Mouse (Mus musculus) gastrocnemius, adult 18-20 months (tissue): ENCODE data around the gene Ncoa3. TPM values are rescaled to one million over a fixed set of nuclear protein-coding genes. Genes with fewer than 3 reads are reported as not detected.

Source experiments
- DNase-seq: peaks from one replicate; pipeline ENCODE4 v3.0.0; 2021; ENCODE audit warnings: low spot score
- total RNA-seq, 2 experiments: library from RNA; stranded (reverse); gene quantifications; 2 replicates each; pipeline ENCODE4 v1.2.3; 2021

The Ncoa3 gene
- total RNA-seq, 2 experiments from 2014 or later: 14.6 to 20.4 TPM

GRCm38 (mm10) chr2:166074322-166074721, 81.9 kb downstream of the Ncoa3 start:
- no peak for DNase-seq

DNA sequence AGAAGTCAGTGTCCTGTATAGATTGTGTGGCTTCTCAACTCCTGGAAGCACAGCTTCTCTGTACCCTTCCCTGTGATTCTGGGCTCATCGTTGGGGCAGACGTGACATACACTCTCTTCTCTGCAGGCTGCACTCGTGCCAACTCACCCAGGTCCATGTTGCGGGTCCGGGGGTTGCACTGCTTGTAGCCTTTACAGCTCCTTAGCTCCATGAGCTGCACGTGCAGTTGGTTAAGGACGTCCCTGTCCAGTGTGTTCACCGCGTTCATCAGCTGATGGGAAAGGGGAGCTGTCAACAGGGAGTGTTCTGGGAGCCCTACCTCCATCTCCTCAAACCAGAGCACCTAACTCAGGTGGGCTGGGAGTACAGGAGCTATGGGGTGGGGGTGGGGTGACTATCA, 84.9 kb downstream of the Ncoa3 start:
- DNase-seq: no peak

- DNase-seq: no peak
These were observed 86.8 kb downstream of the Ncoa3 start for GRCm38 (mm10) chr2:166079231-166079630.

DNA sequence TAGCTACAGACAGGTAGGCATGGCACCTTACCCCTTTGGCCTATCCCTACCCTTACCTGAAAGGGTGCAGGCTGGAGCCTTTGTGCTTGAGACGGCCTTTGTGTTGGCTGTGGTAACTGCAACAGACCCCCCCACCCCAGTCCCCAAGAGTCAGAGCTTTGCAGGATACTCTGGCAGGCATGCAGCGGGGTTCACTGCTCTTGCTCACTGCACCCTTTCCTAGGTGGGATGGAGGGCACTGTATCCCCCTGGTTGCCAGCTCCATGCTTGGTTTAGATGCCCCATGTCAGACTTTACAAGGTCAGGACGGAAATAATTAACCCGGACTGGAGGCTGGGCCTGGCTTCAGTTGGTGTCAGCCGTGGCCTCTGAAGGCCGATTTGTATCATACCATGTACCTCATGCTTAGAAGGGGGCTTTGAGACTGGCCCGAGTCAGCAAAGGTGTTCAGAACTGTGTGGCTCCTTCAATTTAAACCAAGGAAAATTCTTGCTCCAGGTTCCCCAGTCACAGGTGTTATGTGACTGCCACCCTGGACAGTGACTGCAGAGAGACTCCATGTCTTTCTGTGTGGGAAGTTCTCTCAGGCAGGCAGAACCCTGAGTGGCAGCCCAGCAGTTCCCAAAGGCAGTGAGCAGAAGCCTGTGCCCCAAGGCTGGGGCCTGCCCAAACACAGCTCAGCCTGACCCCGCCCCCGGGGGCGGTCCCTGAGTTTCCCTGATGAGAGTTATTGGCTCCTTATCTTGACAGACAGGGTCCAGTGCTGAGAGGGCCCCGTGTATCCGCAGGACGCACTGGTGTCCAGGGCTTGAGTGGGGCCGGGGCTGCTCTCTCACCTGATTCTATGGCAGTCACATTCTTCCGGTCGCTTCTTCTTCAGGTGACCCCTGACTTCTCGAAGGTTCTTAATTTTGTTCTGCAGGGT, 87.8 kb downstream of the Ncoa3 start:
- peak; percentile 29 for DNase-seq

DNA sequence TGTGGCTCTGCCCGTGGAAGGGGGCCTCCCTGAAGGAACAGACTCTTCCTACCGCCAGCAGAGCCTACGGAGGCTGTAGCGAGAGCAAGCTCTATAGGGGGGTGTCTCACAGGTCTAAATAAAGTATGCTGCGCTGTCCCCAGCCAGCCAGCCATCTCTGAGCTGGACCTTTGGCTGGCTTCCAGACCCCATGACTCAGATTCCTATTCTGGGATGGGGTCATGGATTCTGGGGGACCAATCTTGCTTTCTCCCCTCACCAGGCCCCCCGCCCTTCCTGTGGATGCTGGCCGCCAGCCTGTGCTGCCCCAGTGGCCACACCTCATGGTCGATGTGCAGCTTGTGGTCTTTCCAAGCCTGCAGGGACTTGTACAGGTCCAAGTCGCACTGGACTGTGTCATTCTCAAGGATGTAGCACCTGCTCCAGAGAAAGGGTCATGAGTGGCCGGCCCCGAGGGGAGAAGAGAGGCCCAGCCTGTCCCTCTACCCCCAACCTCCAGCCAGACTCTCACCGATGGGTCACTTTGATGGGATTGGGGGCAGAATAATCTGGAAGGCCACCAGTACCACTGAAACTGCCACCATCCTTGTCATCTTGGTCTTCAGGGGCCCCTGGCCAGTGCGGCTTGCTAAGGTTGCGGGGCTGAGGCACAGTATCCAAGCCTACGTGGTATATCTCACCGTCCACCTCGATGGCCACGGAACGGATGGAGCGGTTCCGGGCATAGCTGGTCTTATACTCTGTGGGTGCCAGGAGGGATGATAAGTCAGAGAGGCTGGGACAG, 88.7 kb downstream of the Ncoa3 start:
- DNase-seq: peak; percentile 71

- peak; percentile 76 for DNase-seq
These were observed 89.8 kb downstream of the Ncoa3 start for GRCm38 (mm10) chr2:166082193-166082592.

GRCm38 (mm10) chr2:166082661-166083060, 90.2 kb downstream of the Ncoa3 start:
- DNase-seq: no peak

DNA sequence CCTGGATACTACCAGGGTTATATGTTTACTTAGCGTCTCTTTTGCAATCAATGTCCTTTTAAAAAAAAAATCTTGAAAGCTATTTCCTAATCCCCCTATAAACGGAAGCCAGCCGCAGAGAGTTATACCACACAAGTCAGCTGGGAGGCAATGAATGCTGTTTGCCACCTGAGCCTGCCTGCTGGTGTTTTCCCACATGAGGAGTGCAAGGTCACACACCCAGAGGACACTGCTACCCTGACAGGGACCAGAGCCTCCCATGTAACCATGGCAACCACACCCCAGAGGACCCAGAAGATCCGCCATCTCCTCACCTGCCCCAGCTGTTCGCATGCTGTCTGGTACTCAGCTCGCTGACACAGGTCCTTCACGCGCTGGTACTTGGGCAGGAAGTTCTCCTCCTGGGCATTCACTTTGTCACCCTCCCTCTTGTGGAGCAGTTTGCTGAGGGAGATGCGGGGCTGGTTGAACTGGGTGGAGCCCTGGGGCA, 91.2 kb downstream of the Ncoa3 start:
- DNase-seq: no peak

- no peak for DNase-seq
These were observed 91.7 kb downstream of the Ncoa3 start for GRCm38 (mm10) chr2:166084111-166084510.

DNA sequence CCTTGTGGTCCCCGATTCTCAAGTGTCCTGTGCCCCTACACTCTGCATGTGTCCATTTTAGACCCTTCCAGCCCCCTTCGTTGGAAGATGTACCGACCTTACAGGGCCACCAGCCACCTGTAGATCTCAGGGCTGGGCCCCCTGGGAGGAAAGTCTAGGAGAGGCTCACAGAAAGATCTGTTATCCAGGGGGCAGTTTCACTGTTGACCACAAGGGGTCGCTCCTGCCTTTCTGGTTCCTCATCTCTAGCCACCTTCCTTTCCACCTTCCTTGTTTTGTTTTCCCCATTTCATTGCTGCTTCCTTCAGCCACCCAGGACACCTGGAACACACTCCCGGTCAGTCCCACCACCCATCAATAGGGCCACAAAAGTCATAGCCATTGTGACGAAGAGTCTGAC, 92.5 kb downstream of the Ncoa3 start:
- DNase-seq: peak; percentile 57

DNA sequence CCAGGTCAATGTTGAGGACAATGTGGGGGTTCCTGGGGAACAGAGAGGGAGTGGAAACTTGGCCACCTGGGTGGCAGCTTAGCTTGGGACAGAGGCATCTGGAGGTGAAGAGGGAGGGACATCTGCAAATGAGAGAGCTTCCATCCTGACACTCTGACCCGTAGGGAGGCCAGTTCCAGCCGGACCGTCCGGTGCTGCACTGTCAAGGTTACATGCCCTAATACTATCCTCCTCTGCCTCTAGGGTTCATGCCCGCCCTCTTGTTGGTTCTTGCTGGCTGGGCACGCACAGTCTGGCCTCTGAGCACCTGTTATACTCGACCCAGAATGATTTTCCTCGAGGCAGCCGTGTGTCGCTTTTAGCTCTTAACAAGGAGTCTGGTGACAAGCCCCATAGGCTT, 93.3 kb downstream of the Ncoa3 start:
- DNase-seq: no peak

- no peak for DNase-seq
These were observed 94.2 kb downstream of the Ncoa3 start for GRCm38 (mm10) chr2:166086457-166087233.

GRCm38 (mm10) chr2:166088991-166089390, 96.6 kb downstream of the Ncoa3 start:
- DNase-seq: no peak

- no peak for DNase-seq
These were observed 97.7 kb downstream of the Ncoa3 start for GRCm38 (mm10) chr2:166090131-166090581.

- DNase-seq: no peak
These were observed 99.2 kb downstream of the Ncoa3 start for GRCm38 (mm10) chr2:166091599-166091998.

DNA sequence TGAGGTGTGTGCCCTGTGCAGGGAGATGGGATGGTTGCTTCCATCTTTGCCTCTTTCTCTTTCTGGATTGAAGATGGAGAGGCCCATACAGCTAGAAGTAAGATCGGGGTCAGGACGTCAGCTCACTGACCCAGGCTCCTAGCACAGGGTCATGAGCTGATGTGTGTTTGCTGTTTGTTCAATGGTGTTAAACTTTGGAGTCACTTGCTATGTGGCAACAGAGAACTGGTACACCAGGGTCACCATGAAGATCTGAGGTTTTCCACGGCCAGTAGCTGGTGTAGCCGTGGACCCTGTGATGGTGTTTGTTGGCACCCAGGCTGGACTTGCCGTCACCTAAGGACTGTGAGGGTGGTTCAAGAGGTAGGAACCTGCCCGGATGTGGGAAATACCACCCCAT, 100.0 kb downstream of the Ncoa3 start:
- DNase-seq: no peak

- DNase-seq: no peak
These were observed 103.9 kb downstream of the Ncoa3 start for GRCm38 (mm10) chr2:166096300-166096699.

DNA sequence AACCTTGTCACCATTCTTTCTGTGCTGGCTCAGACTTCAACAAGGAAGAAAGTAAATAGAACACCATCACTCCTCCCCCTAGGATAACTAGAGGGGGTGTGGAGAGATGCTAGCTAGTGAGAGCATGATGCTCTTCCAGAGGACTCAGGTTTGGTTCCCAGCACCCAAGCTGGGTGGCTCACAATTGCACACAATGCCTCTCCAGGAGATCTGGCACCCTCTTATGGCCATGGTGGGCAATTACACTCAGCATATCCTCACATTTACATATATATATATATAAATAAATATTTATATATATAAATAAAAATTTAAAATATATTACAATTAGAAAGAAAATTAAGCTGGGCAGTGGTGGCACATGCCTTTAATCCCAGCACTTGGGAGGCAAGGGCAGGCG, 104.4 kb downstream of the Ncoa3 start:
- DNase-seq: no peak

DNA sequence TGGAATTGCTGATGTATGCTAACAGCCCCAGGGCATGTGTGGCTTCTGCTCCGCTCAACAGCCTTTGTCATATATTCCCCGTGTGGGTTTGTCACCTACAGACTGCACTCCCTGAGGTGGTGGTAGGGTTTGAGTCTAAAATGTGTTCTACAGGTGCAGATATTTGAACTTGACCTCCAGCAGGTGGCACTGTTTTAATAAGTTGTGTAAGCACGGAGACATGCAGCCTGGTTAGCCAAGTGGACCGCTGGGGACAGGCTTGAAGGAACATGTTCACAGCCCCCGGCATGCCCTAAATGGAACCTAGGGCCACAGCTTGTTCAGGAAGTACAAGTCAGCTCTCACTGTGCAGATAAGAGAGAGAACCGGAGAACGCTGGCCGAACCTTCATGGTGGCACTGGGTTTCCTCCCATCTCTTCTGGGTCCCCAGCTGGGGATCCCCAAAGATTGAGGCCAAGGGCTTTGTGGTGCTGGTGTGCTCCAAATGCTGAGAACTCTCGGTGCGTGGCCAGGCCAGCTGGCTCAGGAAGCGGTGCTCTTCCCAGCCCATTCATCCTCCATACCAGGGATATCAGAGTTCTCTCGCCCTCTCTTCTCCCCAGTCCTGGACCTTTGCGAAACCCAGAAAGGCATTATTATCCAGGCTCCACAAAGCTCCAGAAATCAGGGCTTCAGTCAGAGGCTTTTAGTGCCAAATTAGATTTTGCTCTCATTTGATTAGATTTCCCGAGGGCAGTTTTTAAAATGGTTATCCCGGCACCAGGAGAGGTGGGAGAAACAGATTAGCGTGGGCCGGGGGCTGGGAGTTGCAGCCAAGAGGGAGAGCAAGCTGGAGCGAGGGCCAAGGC, 105.2 kb downstream of the Ncoa3 start:
- DNase-seq: peak; percentile 44

GRCm38 (mm10) chr2:166098292-166098933, 106.0 kb downstream of the Ncoa3 start:
- DNase-seq: no peak
